Mouse (Mus musculus): ENCODE results near the gene Wdr41. TPM values are rescaled to one million over a fixed set of nuclear protein-coding genes. Genes with fewer than 3 reads are reported as not detected.

Wdr41 gene
- polyA plus RNA-seq, 1 experiment, result 6.8 TPM

DNA sequence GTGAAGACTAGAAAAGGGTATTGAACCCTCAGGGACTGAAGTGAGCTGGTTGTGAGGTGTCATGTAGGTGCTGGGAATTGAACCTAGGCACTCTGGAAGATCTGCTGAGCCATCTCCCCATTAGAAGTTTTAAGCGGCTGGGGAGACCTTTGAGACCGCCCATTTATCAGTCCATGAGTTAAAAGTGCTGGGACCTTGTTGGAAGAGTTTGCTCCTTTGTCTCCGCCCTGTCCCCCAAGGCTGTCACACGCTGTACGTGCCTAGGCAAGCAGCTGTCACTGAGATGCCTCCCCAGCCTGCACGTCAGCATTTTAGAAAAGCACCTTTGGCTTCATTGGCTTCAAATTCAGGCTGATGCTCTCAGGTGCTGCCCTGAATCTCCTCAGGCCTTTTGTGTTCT is 44.1 kb downstream of the Wdr41 start:
- Histone ChIP-seq H3K4me3 (ENCODE audit: insufficient read depth, poor library complexity, severe bottlenecking) (no peak overlapping the region), H3K79me2 (ENCODE audit: control insufficient read depth, insufficient read depth) (no peaks in the 10 kb centered on the region), H3K36me3 (ENCODE audit: control insufficient read depth, insufficient read depth) (no peaks in the 10 kb centered on the region), H3K27me3 (ENCODE audit: control insufficient read depth, insufficient read depth, insufficient read length) (no peaks in the 10 kb centered on the region), H3ac (ENCODE audit: control insufficient read depth, insufficient read length, low read depth) (no peak overlapping the region), H3K79me3 (ENCODE audit: low read depth) (no peaks in the 10 kb centered on the region)
- TF ChIP-seq MAX (IDR thresholded peaks at IDR 0.05) (no peak), FOSL1 (IDR thresholded peaks at IDR 0.05; ENCODE audit: insufficient read depth, low read length, poor library complexity, severe bottlenecking) (no peak), MYOD1 (IDR thresholded peaks at IDR 0.05; ENCODE audit: control insufficient read depth, insufficient read length, low read depth) (no peak), CEBPB (IDR thresholded peaks at IDR 0.05; ENCODE audit: low read depth) (no peak), MYOG (IDR thresholded peaks at IDR 0.05; ENCODE audit: control insufficient read depth, extremely low read depth, insufficient read length) (no peak), CTCF (IDR thresholded peaks at IDR 0.05; ENCODE audit: control insufficient read depth, insufficient read depth, insufficient read length) (no peak), USF1 (IDR thresholded peaks at IDR 0.05; ENCODE audit: low read depth) (no peak)

DNA sequence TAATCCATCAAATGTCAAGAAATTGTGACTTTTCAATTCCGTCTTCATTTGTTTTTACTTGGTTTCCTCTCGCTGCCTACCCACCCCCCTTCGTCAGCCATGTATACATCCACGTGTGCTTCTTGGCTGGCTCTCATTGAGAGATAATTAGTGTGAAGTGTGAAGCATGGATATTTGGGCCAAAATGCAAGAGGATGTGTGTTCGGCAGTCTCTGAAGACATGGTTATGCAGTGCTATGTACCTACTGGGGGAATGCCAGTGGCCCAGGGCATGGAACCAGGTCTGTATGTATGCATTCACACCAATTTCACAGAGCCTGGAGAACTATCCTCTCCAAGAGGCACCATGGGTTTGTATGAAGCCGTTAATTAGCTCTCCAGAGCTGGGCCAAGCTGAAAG is 54.7 kb downstream of the Wdr41 start:
- Histone ChIP-seq H3K79me3 (ENCODE audit: low read depth) (no peaks in the 10 kb centered on the region), H3K27me3 (ENCODE audit: control insufficient read depth, insufficient read depth, insufficient read length) (no peaks in the 10 kb centered on the region), H3K4me3 (ENCODE audit: insufficient read depth, poor library complexity, severe bottlenecking) (no peak overlapping the region), H3K79me2 (ENCODE audit: control insufficient read depth, insufficient read depth) (no peaks in the 10 kb centered on the region), H3K36me3 (ENCODE audit: control insufficient read depth, insufficient read depth) (no peaks in the 10 kb centered on the region), H3ac (ENCODE audit: control insufficient read depth, insufficient read length, low read depth) (no peak overlapping the region)
- TF ChIP-seq MAX (IDR thresholded peaks at IDR 0.05) (no peak), MYOD1 (IDR thresholded peaks at IDR 0.05; ENCODE audit: control insufficient read depth, insufficient read length, low read depth) (no peak), MYOG (IDR thresholded peaks at IDR 0.05; ENCODE audit: control insufficient read depth, extremely low read depth, insufficient read length) (no peak), USF1 (IDR thresholded peaks at IDR 0.05; ENCODE audit: low read depth) (no peak), CEBPB (IDR thresholded peaks at IDR 0.05; ENCODE audit: low read depth) (no peak), FOSL1 (IDR thresholded peaks at IDR 0.05; ENCODE audit: insufficient read depth, low read length, poor library complexity, severe bottlenecking) (no peak), CTCF (IDR thresholded peaks at IDR 0.05; ENCODE audit: control insufficient read depth, insufficient read depth, insufficient read length) (no peak)

DNA sequence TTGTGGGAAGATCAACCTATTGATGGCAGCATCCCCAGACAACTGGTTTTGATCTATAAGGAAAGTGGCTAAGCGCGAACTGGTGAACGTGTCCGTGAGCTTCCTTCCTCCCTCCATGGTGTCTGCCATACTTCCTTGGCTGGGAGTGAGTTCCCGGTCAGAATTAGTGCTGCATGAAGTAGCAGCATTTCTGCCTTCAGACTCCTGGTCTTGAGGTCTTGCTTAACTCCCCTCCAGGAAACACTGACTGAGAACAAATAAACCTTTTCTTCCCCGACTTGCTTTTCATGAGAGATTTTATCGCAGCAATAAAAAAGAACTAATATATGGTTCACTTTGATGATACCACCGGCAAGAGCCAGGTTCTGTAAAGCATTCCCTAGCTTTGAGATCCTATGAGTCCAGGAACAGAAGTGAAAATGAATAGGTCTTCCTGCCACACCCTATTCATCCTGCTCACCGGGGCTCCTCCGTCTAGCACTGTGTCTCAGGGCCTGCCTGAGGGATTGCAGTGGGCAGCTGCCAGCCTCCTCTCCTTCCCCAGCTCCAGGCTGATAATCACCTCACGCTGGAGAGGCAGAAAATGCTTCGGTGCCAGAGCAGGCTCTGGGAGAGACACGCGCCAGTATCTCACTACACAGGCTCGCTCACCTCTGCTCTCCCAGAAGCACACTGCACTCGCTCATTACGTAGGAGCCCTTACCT is 56.1 kb downstream of the Wdr41 start:
- H3K36me3 ChIP-seq (ENCODE audit: control insufficient read depth, insufficient read depth), result no peaks in the 10 kb centered on the region
- no peaks in the 10 kb centered on the region for H3K79me3 ChIP-seq (ENCODE audit: low read depth)
- no peaks in the 10 kb centered on the region for H3K27me3 ChIP-seq (ENCODE audit: control insufficient read depth, insufficient read depth, insufficient read length)
- no peaks in the 10 kb centered on the region for H3K79me2 ChIP-seq (ENCODE audit: control insufficient read depth, insufficient read depth)
- no peak overlapping the region for H3ac ChIP-seq (ENCODE audit: control insufficient read depth, insufficient read length, low read depth)
- TF ChIP-seq MYOD1 (IDR thresholded peaks at IDR 0.05; ENCODE audit: control insufficient read depth, insufficient read length, low read depth) (no peak), USF1 (IDR thresholded peaks at IDR 0.05; ENCODE audit: low read depth) (no peak)
- no peak overlapping the region for H3K4me3 ChIP-seq (ENCODE audit: insufficient read depth, poor library complexity, severe bottlenecking)

DNA sequence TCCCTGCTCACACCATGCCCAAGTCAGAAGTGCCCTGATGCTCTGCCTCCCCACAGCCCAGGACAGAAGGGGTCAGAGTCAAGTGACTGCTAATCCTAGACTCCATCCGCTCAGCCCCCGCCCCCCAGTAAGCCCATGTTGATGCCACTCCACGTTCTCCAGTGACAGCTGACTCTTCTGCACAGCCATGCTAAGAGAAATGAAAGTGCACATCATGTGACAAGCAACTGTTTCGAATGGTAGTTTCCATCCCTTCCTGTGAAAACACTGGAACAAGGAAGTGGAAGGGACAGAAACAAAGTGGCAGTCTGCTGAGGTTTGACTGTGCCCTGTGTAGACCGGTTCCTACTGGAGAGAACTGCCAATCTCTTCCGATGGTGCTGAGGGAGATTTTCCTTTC is 56.8 kb downstream of the Wdr41 start:
- Histone ChIP-seq H3K27me3 (ENCODE audit: control insufficient read depth, insufficient read depth, insufficient read length) (no peaks in the 10 kb centered on the region), H3K36me3 (ENCODE audit: control insufficient read depth, insufficient read depth) (no peaks in the 10 kb centered on the region), H3K79me3 (ENCODE audit: low read depth) (no peaks in the 10 kb centered on the region), H3K4me3 (ENCODE audit: insufficient read depth, poor library complexity, severe bottlenecking) (no peak overlapping the region), H3K79me2 (ENCODE audit: control insufficient read depth, insufficient read depth) (no peaks in the 10 kb centered on the region), H3ac (ENCODE audit: control insufficient read depth, insufficient read length, low read depth) (no peak overlapping the region)
- TF ChIP-seq USF1 (IDR thresholded peaks at IDR 0.05; ENCODE audit: low read depth), result no peak
- no peak for TF ChIP-seq FOSL1 (IDR thresholded peaks at IDR 0.05; ENCODE audit: insufficient read depth, low read length, poor library complexity, severe bottlenecking)
- no peak for TF ChIP-seq MYOG (IDR thresholded peaks at IDR 0.05; ENCODE audit: control insufficient read depth, extremely low read depth, insufficient read length)
- no peak for TF ChIP-seq CTCF (IDR thresholded peaks at IDR 0.05; ENCODE audit: control insufficient read depth, insufficient read depth, insufficient read length)
- TF ChIP-seq CEBPB (IDR thresholded peaks at IDR 0.05; ENCODE audit: low read depth), result no peak

DNA sequence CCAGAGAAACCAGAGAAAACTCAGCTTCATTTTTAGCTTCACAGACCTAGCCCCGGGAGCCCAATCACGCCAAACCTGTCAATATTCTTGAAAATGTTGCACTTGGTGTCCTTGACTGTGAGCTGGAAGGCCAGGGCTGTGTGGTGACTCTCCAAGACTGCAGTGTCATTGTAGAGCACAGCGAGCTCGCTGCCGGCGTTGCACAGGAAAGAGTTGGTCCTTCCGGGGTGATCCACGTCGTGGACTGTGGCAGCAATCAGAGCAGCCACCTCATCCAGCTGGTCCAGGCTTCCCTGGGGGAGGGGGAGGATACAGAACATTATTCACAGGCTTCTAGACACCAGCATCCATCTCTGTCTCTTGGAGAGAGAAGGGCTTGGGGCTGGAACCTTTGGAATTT is 58.0 kb downstream of the Wdr41 start:
- no peak overlapping the region for H3K4me3 ChIP-seq (ENCODE audit: insufficient read depth, poor library complexity, severe bottlenecking)
- no peaks in the 10 kb centered on the region for H3K36me3 ChIP-seq (ENCODE audit: control insufficient read depth, insufficient read depth)

DNA sequence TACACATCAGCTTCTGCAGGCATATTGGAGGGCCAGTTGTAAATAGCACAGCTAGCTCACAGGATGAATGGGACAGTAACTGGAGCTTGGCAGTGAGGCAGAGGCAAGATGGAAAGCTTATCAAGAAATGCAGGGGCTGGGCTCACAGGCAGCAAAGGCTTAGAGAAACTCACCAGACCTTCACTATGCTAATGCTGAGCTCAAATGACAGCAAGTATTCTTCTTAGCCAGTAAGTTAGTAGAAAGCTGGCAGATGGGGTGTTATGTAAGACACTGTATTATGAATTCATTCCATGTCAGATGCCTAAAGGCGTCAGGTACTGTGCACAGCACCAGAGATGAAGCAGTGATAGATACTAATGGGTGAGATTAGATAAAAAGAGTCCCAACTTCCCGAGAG is 58.6 kb downstream of the Wdr41 start:
- no peaks in the 10 kb centered on the region for H3K36me3 ChIP-seq (ENCODE audit: control insufficient read depth, insufficient read depth)
- no peak overlapping the region for H3ac ChIP-seq (ENCODE audit: control insufficient read depth, insufficient read length, low read depth)
- TF ChIP-seq MYOD1 (IDR thresholded peaks at IDR 0.05; ENCODE audit: control insufficient read depth, insufficient read length, low read depth) (no peak), CEBPB (IDR thresholded peaks at IDR 0.05; ENCODE audit: low read depth) (no peak), MAX (IDR thresholded peaks at IDR 0.05) (no peak), MYOG (IDR thresholded peaks at IDR 0.05; ENCODE audit: control insufficient read depth, extremely low read depth, insufficient read length) (no peak), USF1 (IDR thresholded peaks at IDR 0.05; ENCODE audit: low read depth) (no peak), FOSL1 (IDR thresholded peaks at IDR 0.05; ENCODE audit: insufficient read depth, low read length, poor library complexity, severe bottlenecking) (no peak), CTCF (IDR thresholded peaks at IDR 0.05; ENCODE audit: control insufficient read depth, insufficient read depth, insufficient read length) (no peak)
- H3K79me2 ChIP-seq (ENCODE audit: control insufficient read depth, insufficient read depth), result no peaks in the 10 kb centered on the region
- no peaks in the 10 kb centered on the region for H3K27me3 ChIP-seq (ENCODE audit: control insufficient read depth, insufficient read depth, insufficient read length)
- H3K4me3 ChIP-seq (ENCODE audit: insufficient read depth, poor library complexity, severe bottlenecking), result no peak overlapping the region
- H3K79me3 ChIP-seq (ENCODE audit: low read depth), result no peaks in the 10 kb centered on the region

More for the DNA sequence above, 58.0 kb downstream of the Wdr41 start:
- no peak overlapping the region for H3ac ChIP-seq (ENCODE audit: control insufficient read depth, insufficient read length, low read depth)
- H3K79me3 ChIP-seq (ENCODE audit: low read depth), result no peaks in the 10 kb centered on the region
- no peaks in the 10 kb centered on the region for H3K79me2 ChIP-seq (ENCODE audit: control insufficient read depth, insufficient read depth)
- no peak for TF ChIP-seq FOSL1 (IDR thresholded peaks at IDR 0.05; ENCODE audit: insufficient read depth, low read length, poor library complexity, severe bottlenecking)
- no peak for TF ChIP-seq CTCF (IDR thresholded peaks at IDR 0.05; ENCODE audit: control insufficient read depth, insufficient read depth, insufficient read length)
- TF ChIP-seq USF1 (IDR thresholded peaks at IDR 0.05; ENCODE audit: low read depth), result no peak
- TF ChIP-seq MYOG (IDR thresholded peaks at IDR 0.05; ENCODE audit: control insufficient read depth, extremely low read depth, insufficient read length), result no peak
- no peak for TF ChIP-seq CEBPB (IDR thresholded peaks at IDR 0.05; ENCODE audit: low read depth)
- no peak for TF ChIP-seq MAX (IDR thresholded peaks at IDR 0.05)
- TF ChIP-seq MYOD1 (IDR thresholded peaks at IDR 0.05; ENCODE audit: control insufficient read depth, insufficient read length, low read depth), result no peak
- no peaks in the 10 kb centered on the region for H3K27me3 ChIP-seq (ENCODE audit: control insufficient read depth, insufficient read depth, insufficient read length)

All from C2C12 (cell line).